Comparison of ENCODE assay signal across 19 mouse cellular contexts in the genomic region with DNA sequence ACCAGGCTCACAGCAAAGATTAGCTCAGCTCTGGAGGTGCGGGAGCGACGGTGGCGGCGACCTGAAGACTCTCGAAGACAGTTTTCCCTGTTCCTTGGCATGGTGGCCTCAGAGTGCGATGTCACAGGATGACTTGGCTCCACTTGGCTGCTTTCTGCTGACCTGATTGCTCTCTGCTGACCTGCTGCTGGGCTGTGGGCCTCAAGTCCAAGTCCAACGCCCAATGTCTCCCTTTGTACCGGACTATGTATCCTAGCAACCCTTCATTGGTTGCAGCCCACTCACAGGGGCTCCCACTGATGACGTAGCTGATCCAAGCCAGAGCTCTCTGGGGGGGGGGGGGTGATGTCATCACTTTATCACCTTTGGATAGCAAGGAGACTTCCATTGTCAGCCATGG. TPM values are rescaled to one million over a fixed set of nuclear protein-coding genes. Genes with fewer than 3 reads are reported as not detected.
"Had no signal": no experiment of that assay in that cellular context is flagged by ENCODE, and none has a peak within 500 bp of the region (broad histone marks: within the 10 kb centered on the region; RNA-seq: fewer than 3 reads in every experiment).

A gene (minus strand): TSS at position 101 of the 400 bp plus-strand sequence.

RNA-seq across cellular contexts. Expression of the gene that starts here (rescaled TPM):
- polyA plus RNA-seq: cortical plate, adult 2 months; embryonic facial prominence, embryonic 10.5 days; embryonic facial prominence, embryonic 11.5 days; embryonic facial prominence, embryonic 12.5 days; embryonic facial prominence, embryonic 13.5 days; embryonic facial prominence, embryonic 14.5 days; embryonic facial prominence, embryonic 15.5 days; erythroblast, embryonic 14.5 days; forebrain, embryonic 10.5 days; forebrain, embryonic 11.5 days; forebrain, embryonic 12.5 days; forebrain, embryonic 13.5 days; forebrain, embryonic 14.5 days; forebrain, embryonic 15.5 days; forebrain, embryonic 16.5 days; forebrain, postnatal 0 days; frontal cortex, adult 2 months; gonadal fat pad, adult 2 months; heart, adult 2 months had no signal
